Mouse (Mus musculus): ENCODE data around the gene Gm3402. TPM values are rescaled to one million over a fixed set of nuclear protein-coding genes. Genes with fewer than 3 reads are reported as not detected.
"Not testable (repeated sequence)": the region's sequence is repeated elsewhere in the genome, so short reads cannot be mapped to it uniquely, and the experiment has no call there.

Gene Gm3402
- polyA plus RNA-seq, 1 experiment from 2014 or later = not detected

DNA sequence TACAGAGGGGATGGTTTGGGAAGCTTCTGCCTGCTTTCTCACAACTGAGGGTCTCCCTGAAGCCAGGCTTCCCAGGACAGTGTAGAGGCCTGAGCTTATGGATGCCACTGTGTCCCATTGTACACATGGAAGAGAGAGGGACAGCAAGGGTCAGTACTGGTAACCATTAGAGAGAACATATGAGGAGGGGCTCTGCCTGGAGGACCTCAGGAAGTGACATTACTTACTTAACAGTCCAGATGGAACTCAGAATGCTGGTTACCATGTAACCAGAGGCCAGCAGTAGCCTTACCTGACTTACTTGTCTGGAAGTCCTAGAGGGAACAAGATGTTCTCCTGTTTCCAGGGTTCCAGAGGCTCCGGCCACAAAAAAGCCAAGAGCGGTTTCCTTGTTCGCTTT is 41.9 kb downstream of the Gm3402 start, which contains the start of gene Gm3415:
Gene Gm3415 (plus strand): TSS at position 301 of the 400 bp plus-strand sequence.
- not testable (repeated sequence) for H3K36me3 ChIP-seq; H3K9me3 ChIP-seq; ATAC-seq (ENCODE audit: low FRiP score); H3K9ac ChIP-seq; H3K4me3 ChIP-seq; H3K4me1 ChIP-seq (replicated peaks); H3K27ac ChIP-seq; H3K4me2 ChIP-seq; H3K27me3 ChIP-seq
- WGBS = no CpG with 5 or more reads among the region's 3 CpGs

DNA sequence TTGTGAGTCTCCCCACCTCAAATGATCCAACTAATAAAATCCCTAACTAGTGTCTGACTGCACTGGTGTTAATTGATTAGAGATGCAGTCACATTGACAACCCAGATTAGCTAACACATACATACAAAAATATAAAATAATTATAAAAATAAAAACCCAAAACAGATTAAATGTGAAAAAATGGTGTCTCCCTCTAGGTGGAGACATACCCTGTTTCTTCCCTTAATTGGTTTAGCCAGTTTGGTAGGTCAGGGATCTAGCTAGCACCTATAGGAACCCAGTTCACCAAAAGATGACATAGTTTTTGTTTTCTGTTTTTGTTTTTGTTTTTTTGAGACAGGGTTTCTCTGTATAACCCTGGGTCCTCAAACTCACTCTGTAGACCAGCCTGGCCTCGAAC is 50.3 kb downstream of the Gm3402 start:
- Histone ChIP-seq H3K9ac (no peak overlapping the region), H3K4me1 (replicated peaks) (no peaks in the 10 kb centered on the region), H3K27ac (no peak overlapping the region), H3K4me2 (no peak overlapping the region), H3K9me3 (no peaks in the 10 kb centered on the region), H3K4me3 (no peak overlapping the region), H3K36me3 (no peaks in the 10 kb centered on the region), H3K27me3 (no peaks in the 10 kb centered on the region)
- ATAC-seq (ENCODE audit: low FRiP score) = no peak
- 88% methylated on average over 1 of the region's 1 CpGs for WGBS

Other genes starting within 250 kb of the Gm3402 start
- gene Wasf3, start 129.1 kb upstream of the Gm3402 start, polyA plus RNA-seq (2015; fragmentation: Nextera tagmentation; extraction: Ambion mirVana) = 14.1 and 14.2 TPM in 2 replicates
- not detected in 2 replicates for gene Gm6408, start 32.2 kb upstream of the Gm3402 start, polyA plus RNA-seq (2015; fragmentation: Nextera tagmentation; extraction: Ambion mirVana)
- gene Gm6370, start 22.8 kb upstream of the Gm3402 start, polyA plus RNA-seq (2015; fragmentation: Nextera tagmentation; extraction: Ambion mirVana) = not detected in 2 replicates
- gene 4930449I24Rik, start 11.7 kb upstream of the Gm3402 start, polyA plus RNA-seq (2015; fragmentation: Nextera tagmentation; extraction: Ambion mirVana) = not detected in 2 replicates
- not detected in 2 replicates for gene Gm3404, start 11.7 kb downstream of the Gm3402 start, polyA plus RNA-seq (2015; fragmentation: Nextera tagmentation; extraction: Ambion mirVana)
- gene Gm3409, start 23.5 kb downstream of the Gm3402 start, polyA plus RNA-seq (2015; fragmentation: Nextera tagmentation; extraction: Ambion mirVana) = not detected in 2 replicates
- gene Gm3415, start 42.0 kb downstream of the Gm3402 start, polyA plus RNA-seq (2015; fragmentation: Nextera tagmentation; extraction: Ambion mirVana) = not detected in 2 replicates
- gene Gpr12, start 71.1 kb downstream of the Gm3402 start, polyA plus RNA-seq (2015; fragmentation: Nextera tagmentation; extraction: Ambion mirVana) = 8.8 and 9.6 TPM in 2 replicates